Mouse (Mus musculus) myocyte (in vitro differentiated cells): ENCODE measurements around the gene Kdm6a.

Experiments
- CEBPB ChIP-seq: IDR thresholded peaks from 2 replicates; pipeline ENCODE4 v1.6.1; 2011; ENCODE audit warnings: mild to moderate bottlenecking, moderate library complexity; ENCODE audit not compliant: poor library complexity, insufficient read depth, severe bottlenecking
- E2F4 ChIP-seq: IDR thresholded peaks from one replicate; pipeline ENCODE4 v1.6.1; 2011; ENCODE audit warnings: mild to moderate bottlenecking, control low read depth, moderate library complexity; ENCODE audit not compliant: insufficient read depth
- MAX ChIP-seq: IDR thresholded peaks from one replicate; pipeline ENCODE4 v1.6.1; 2011; ENCODE audit warnings: low read depth, mild to moderate bottlenecking, control low read depth
- MYOD1 ChIP-seq, 3 experiments: IDR thresholded peaks; one replicate each; pipeline ENCODE4 v1.6.1; 2011; ENCODE audit warnings: control low read depth in 2 of 3, low read depth in 2 of 3, mild to moderate bottlenecking in 2 of 3, moderate library complexity in 1 of 3; ENCODE audit not compliant: insufficient read length in 2 of 3, control insufficient read depth in 1 of 3
- MYOG ChIP-seq, 3 experiments: IDR thresholded peaks; one replicate each; pipeline ENCODE4 v1.6.1; 2011; ENCODE audit warnings: control low read depth in 2 of 3, low read depth in 2 of 3, mild to moderate bottlenecking in 2 of 3; ENCODE audit not compliant: insufficient read length in 2 of 3, control insufficient read depth in 1 of 3, insufficient read depth in 1 of 3
- POLR2A ChIP-seq: IDR thresholded peaks from one replicate; pipeline ENCODE4 v1.6.1; 2011; ENCODE audit warnings: low read depth, mild to moderate bottlenecking, control low read depth, moderate library complexity; ENCODE audit not compliant: insufficient read length
- POLR2AphosphoS2 ChIP-seq: IDR thresholded peaks from one replicate; pipeline ENCODE4 v1.6.1; 2011; ENCODE audit warnings: low read depth, control low read depth; ENCODE audit not compliant: insufficient read length
- REST ChIP-seq: IDR thresholded peaks from one replicate; pipeline ENCODE4 v1.6.1; 2011; ENCODE audit warnings: mild to moderate bottlenecking, control low read depth, moderate library complexity; ENCODE audit not compliant: insufficient read depth, insufficient read length
- SRF ChIP-seq: IDR thresholded peaks from one replicate; pipeline ENCODE4 v1.6.1; 2011; ENCODE audit warnings: low read depth; ENCODE audit not compliant: control insufficient read depth, insufficient read length
- TCF12 ChIP-seq: IDR thresholded peaks from one replicate; pipeline ENCODE4 v1.6.1; 2011; ENCODE audit warnings: mild to moderate bottlenecking, control low read depth; ENCODE audit not compliant: poor library complexity, insufficient read depth, severe bottlenecking
- TCF3 ChIP-seq: IDR thresholded peaks from one replicate; pipeline ENCODE4 v1.6.1; 2011; ENCODE audit warnings: low read depth, control low read depth; ENCODE audit not compliant: insufficient read length
- USF1 ChIP-seq: IDR thresholded peaks from one replicate; pipeline ENCODE4 v1.6.1; 2011; ENCODE audit warnings: low read depth, mild to moderate bottlenecking, control low read depth, moderate library complexity

GRCm38 (mm10) chrX:18165121-18165520, 2.7 kb downstream of the Kdm6a start:
- TF ChIP-seq REST (no peak), MYOD1 (IDR thresholded peaks at IDR 0.05; ENCODE audit: control insufficient read depth in 1 of 3, insufficient read length in 2 of 3, low read depth in 2 of 3) (no peak), TCF12 (no peak), MYOG (IDR thresholded peaks at IDR 0.05; ENCODE audit: control insufficient read depth in 1 of 3, insufficient read depth in 1 of 3, insufficient read length in 2 of 3, low read depth in 2 of 3) (no peak), SRF (no peak), USF1 (no peak), CEBPB (no peak), POLR2A (no peak), MAX (no peak), POLR2AphosphoS2 (no peak), E2F4 (no peak), TCF3 (no peak)
